Mouse (Mus musculus) cerebellum, postnatal 10 days (tissue): Measurements from ENCODE around the gene Clec3a.

Experiments
- DNase-seq, 2 experiments: peaks; one replicate each; pipeline ENCODE4 v3.0.0; 2021; ENCODE audit warnings: mixed read lengths in 2 of 2

Gene Clec3a

DNA sequence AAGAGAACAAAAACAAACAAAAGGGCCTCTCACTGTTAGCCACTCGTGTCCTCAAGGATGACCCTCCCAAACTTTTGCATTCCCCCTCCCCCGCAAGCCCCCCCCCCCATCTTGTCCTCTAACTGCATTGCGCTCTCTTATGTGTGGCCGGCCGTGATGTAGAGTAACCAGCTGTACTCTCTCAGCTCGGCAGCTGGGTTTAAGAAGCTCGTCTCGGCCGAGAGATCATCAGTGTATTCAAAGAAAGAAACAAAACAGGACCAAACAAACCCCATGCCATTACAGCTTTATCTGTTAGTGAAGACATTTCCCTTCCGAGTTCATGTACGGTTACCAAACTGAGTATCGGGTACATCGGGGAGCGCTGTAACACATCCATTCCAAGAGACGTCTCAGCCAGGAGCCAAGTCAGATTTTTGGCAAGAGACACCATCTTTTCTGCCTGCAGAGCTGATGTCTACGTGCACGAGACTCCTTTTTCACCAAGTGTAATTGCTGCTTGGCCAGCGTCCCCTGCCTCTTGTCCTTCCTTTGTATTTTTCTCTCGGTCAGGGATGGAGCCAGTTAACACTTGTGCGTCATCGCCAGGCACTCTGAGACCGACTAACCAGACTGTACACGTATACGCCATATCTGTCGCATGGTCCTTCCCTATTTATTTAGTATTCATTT, 40.4 kb downstream of the Clec3a start:
- DNase-seq: peak; percentile 35 to 39

DNA sequence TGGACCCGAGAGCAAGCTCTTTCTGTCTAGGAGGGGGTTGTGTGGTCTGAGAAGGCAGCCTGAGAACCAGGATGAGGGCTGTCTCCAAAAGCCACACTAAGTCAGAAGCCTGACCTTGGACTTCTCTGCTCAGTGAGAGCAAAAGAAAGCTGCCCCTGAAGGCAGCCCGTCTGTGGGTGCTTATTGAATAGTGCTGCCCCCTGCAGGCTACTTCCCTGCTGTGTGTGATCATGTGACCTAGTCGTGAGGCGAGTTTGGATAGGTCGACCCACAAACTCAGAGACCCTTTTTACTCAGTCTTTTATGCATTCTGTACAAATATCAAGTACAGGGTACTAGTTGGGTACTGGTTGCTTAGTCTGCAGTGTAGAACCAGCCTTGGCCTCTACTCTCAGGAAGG, 42.7 kb downstream of the Clec3a start:
- DNase-seq: no peak

DNA sequence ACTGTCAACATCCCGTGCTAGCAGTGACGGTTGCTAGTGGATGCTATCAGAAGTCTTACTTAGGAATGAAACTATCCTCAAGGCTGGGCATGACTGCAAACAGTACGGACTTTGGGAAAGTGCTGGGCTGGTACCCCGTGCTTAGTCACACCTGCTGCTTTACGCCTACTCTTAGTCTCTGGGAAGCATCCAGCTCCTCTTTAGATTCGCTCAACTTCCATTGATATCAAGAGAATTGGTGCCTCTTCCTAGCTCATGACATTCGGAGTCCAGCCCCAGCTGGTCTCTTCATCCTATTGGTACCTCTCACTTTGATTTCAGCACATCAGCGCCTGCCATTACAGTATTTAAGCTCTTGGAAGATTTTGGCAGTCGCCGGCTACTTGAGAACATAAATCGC, 44.7 kb downstream of the Clec3a start:
- no peak for DNase-seq

DNA sequence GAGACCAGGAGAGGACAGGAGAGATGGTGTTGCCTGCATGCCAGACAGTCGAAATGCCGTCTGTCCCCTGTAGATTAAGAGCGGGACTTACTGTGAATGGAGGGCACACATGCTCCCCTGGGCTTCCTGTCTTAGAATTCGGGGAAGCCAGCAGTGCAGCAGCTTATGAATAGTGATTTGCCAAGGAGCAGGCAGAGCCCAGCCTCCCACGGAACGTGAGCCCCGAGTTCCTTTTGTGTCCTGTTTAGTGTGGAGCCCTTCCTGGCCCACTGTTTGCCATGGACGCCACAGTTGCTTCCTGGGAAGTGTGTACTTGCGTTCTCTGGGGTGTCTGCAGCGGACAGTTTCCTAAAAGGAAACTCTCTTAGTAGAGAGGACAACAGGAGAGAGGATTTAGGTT, 45.4 kb downstream of the Clec3a start:
- DNase-seq: no peak

DNA sequence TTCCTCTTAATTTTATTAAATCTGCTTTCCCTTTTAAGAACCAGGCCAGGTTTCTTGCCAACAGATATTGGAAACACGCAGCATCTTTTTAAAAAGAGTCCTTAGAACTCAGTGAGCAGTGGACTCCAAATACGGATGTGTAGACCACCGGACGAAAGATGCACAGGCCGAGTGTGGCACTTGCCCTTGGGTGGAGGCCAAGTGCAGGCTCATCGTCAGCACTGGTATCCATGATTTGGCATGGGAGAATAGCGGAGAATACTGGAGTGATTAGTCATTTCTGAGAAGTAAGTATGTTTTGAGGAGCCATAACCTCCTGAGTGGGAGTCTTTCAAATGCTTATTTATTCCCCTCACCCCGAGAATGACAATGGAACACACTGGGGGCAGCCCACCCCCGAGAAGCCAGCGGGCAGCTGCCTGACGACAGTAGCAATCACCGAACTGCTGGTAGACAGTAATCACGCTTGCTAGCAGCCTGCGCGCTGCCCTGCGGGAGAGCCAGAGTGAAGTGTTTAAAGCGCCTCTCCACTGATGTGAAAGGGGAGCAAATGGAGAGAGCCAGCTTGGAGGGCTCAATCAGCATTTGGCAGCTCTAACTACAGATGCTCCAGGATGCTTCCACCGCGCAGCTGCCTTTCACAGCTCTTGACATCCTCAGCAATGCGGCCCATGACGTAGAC, 50.8 kb downstream of the Clec3a start:
- DNase-seq: peak; percentile 64 to 72

DNA sequence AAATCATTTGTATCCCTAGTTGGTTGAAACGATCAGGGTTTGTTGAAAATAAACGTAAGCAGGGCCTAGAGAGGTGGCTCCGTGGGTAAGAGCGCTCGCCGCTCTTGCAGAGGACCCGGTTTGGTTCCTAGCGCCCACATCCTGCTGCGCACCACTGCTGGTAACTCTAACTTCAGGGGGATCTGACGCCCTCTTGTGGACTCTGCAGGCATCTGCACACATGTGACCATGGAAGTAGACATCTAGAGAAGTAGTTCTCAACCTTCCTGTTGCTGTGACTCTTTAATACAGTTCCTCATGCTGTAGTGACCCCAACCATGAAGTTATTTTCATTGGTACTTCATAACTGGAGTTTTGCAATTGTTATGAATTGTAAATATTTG, 51.3 kb downstream of the Clec3a start:
- no peak for DNase-seq

GRCm38 (mm10) chr8:114473546-114473945, 55.7 kb downstream of the Clec3a start:
- DNase-seq: no peak
